Mouse (Mus musculus): Measurements from ENCODE around the gene Cul5. TPM values are rescaled to one million over a fixed set of nuclear protein-coding genes. Genes with fewer than 3 reads are reported as not detected.

Gene Cul5
- polyA plus RNA-seq (2012; ENCODE audit: low replicate concordance): 4.9 and 9.8 TPM in 2 replicates

GRCm38 (mm10) chr9:53669680-53670219 lies at the start of gene Cul5:
Cul5 (minus strand) TSS chr9:53670014.

GRCm38 (mm10) chr9:53705992-53706696 lies 36.3 kb upstream of the Cul5 start, which contains the start of gene Rab39:
Rab39 (minus strand) TSS chr9:53706232.

GRCm38 (mm10) chr9:53609968-53610781 lies 59.6 kb downstream of the Cul5 start, which contains the start of gene Acat1:
Acat1 (minus strand) TSS chr9:53610382.

Other genes starting within 250 kb of the Cul5 start
- gene Atm, start 133.3 kb downstream of the Cul5 start, polyA plus RNA-seq (2012; ENCODE audit: low replicate concordance): 0.68 and 2.6 TPM in 2 replicates
- gene Npat, start 133.0 kb downstream of the Cul5 start, polyA plus RNA-seq (2012; ENCODE audit: low replicate concordance): 0.96 and 1.1 TPM in 2 replicates
- 1.4 and 71.7 TPM in 2 replicates for gene Acat1, start 59.6 kb downstream of the Cul5 start, polyA plus RNA-seq (2012; ENCODE audit: low replicate concordance)
- 2.6 and 3.7 TPM in 2 replicates for gene Rab39, start 36.2 kb upstream of the Cul5 start, polyA plus RNA-seq (2012; ENCODE audit: low replicate concordance)
- gene Slc35f2, start 101.5 kb upstream of the Cul5 start, polyA plus RNA-seq (2012; ENCODE audit: low replicate concordance): 0.55 and 1.5 TPM in 2 replicates
- not detected in 2 replicates for gene Sln, start 180.2 kb upstream of the Cul5 start, polyA plus RNA-seq (2012; ENCODE audit: low replicate concordance)